Mouse (Mus musculus) brown adipose tissue, adult 24 weeks (tissue): ENCODE data around the gene Pitpna. TPM values are rescaled to one million over a fixed set of nuclear protein-coding genes. Genes with fewer than 3 reads are reported as not detected.
"Not testable (repeated sequence)": the region's sequence is repeated elsewhere in the genome, so short reads cannot be mapped to it uniquely, and the experiment has no call there.

ENCODE experiments used
- H3K27ac ChIP-seq: fragments of 200-500 bp; replicated peaks from 2 replicates; pipeline ENCODE4 v1.5.1; 2012; ENCODE audit warnings: low read depth, mild to moderate bottlenecking, low read length
- H3K4me1 ChIP-seq: fragments of 200-500 bp; 2 replicates; pipeline ENCODE4 v1.6.1; 2012; ENCODE audit warnings: low read length, mixed read lengths; ENCODE audit not compliant: control insufficient read depth, insufficient read depth, insufficient read length
- H3K4me3 ChIP-seq: fragments of 200-500 bp; 2 replicates; pipeline ENCODE4 v1.5.1; 2012; ENCODE audit warnings: low read depth, mild to moderate bottlenecking, low read length, moderate library complexity; ENCODE audit not compliant: insufficient read depth
- polyA plus RNA-seq: library from polyadenylated mRNA; stranded (reverse); fragments of >200 nt; gene quantifications from 2 replicates; pipeline ENCODE4 v1.2.4, GENCODE M21; 2012; ENCODE audit not compliant: missing spikeins, insufficient read depth, insufficient read length

Gene Pitpna
- polyA plus RNA-seq, 1 experiment, result 86.5 TPM

GRCm38 (mm10) chr11:75595404-75595803 lies 7.5 kb downstream of the Pitpna start:
- Histone ChIP-seq H3K27ac (no peak overlapping the region), H3K4me1 (peaks cover 12% of the 10 kb centered on the region), H3K4me3 (no peak overlapping the region)

GRCm38 (mm10) chr11:75595816-75596215 lies 7.9 kb downstream of the Pitpna start:
- Histone ChIP-seq H3K4me3 (no peak overlapping the region), H3K27ac (0 out of 2 replicates have a peak overlapping the region, but pooled peaks have one; percentile 9), H3K4me1 (peaks cover 12% of the 10 kb centered on the region)

GRCm38 (mm10) chr11:75596726-75597255 lies 8.9 kb downstream of the Pitpna start:
- Histone ChIP-seq H3K4me3 (no peak overlapping the region), H3K27ac (peak overlapping the region; percentile 26), H3K4me1 (peaks cover 12% of the 10 kb centered on the region)

- Histone ChIP-seq H3K4me3 (no peak overlapping the region), H3K4me1 (peaks cover 9% of the 10 kb centered on the region), H3K27ac (no peak overlapping the region)
These were observed 10.1 kb downstream of the Pitpna start for GRCm38 (mm10) chr11:75598004-75598403.

- not testable (repeated sequence) for H3K4me1 ChIP-seq, H3K4me3 ChIP-seq
These were observed 11.9 kb downstream of the Pitpna start for GRCm38 (mm10) chr11:75599802-75600201.

GRCm38 (mm10) chr11:75604826-75605225 lies 16.9 kb downstream of the Pitpna start:
- H3K4me3 ChIP-seq, result no peak overlapping the region
- H3K27ac ChIP-seq, result no peak overlapping the region
- H3K4me1 ChIP-seq, result no peaks in the 10 kb centered on the region

More at GRCm38 (mm10) chr11:75599802-75600201, 11.9 kb downstream of the Pitpna start:
- not testable (repeated sequence) for H3K27ac ChIP-seq

GRCm38 (mm10) chr11:75605318-75605717 lies 17.4 kb downstream of the Pitpna start:
- Histone ChIP-seq H3K27ac (no peak overlapping the region), H3K4me1 (no peaks in the 10 kb centered on the region), H3K4me3 (no peak overlapping the region)

- H3K4me1 ChIP-seq, result no peaks in the 10 kb centered on the region
- H3K27ac ChIP-seq, result no peak overlapping the region
- H3K4me3 ChIP-seq, result no peak overlapping the region
These were observed 20.9 kb downstream of the Pitpna start for GRCm38 (mm10) chr11:75608776-75609175.

GRCm38 (mm10) chr11:75610021-75610420 lies 22.1 kb downstream of the Pitpna start:
- H3K4me1 ChIP-seq, result no peaks in the 10 kb centered on the region
- H3K4me3 ChIP-seq, result no peak overlapping the region
- no peak overlapping the region for H3K27ac ChIP-seq

GRCm38 (mm10) chr11:75614769-75615168 lies 26.9 kb downstream of the Pitpna start:
- H3K27ac ChIP-seq, result no peak overlapping the region

GRCm38 (mm10) chr11:75615556-75615955 lies 27.7 kb downstream of the Pitpna start:
- H3K27ac ChIP-seq, result no peak overlapping the region
- no peaks in the 10 kb centered on the region for H3K4me1 ChIP-seq
- H3K4me3 ChIP-seq, result no peak overlapping the region

More at GRCm38 (mm10) chr11:75614769-75615168, 26.9 kb downstream of the Pitpna start:
- H3K4me1 ChIP-seq, result no peaks in the 10 kb centered on the region
- no peak overlapping the region for H3K4me3 ChIP-seq

GRCm38 (mm10) chr11:75619133-75619532 lies 31.2 kb downstream of the Pitpna start:
- H3K27ac ChIP-seq, result no peak overlapping the region
- H3K4me3 ChIP-seq, result no peak overlapping the region
- H3K4me1 ChIP-seq, result peaks cover 3% of the 10 kb centered on the region; the same call in 1 of the 2 replicates

GRCm38 (mm10) chr11:75620136-75620780 lies 32.4 kb downstream of the Pitpna start:
- Histone ChIP-seq H3K4me3 (no peak overlapping the region), H3K27ac (no peak overlapping the region), H3K4me1 (peaks cover 7% of the 10 kb centered on the region; the same call in 1 of the 2 replicates)

GRCm38 (mm10) chr11:75621426-75621825 lies 33.5 kb downstream of the Pitpna start:
- peak overlapping the region; percentile 46; the same call in 1 of the 2 replicates for H3K27ac ChIP-seq
- peaks cover 7% of the 10 kb centered on the region; the same call in 1 of the 2 replicates for H3K4me1 ChIP-seq
- H3K4me3 ChIP-seq, result no peak overlapping the region

- Histone ChIP-seq H3K4me1 (peaks cover 7% of the 10 kb centered on the region; the same call in 1 of the 2 replicates), H3K27ac (peak overlapping the region; percentile 76; the same call in 1 of the 2 replicates), H3K4me3 (no peak overlapping the region)
These were observed 34.9 kb downstream of the Pitpna start for GRCm38 (mm10) chr11:75622588-75623329.
